Comparison of ENCODE assay signal across 7 mouse cellular contexts in the genomic region with DNA sequence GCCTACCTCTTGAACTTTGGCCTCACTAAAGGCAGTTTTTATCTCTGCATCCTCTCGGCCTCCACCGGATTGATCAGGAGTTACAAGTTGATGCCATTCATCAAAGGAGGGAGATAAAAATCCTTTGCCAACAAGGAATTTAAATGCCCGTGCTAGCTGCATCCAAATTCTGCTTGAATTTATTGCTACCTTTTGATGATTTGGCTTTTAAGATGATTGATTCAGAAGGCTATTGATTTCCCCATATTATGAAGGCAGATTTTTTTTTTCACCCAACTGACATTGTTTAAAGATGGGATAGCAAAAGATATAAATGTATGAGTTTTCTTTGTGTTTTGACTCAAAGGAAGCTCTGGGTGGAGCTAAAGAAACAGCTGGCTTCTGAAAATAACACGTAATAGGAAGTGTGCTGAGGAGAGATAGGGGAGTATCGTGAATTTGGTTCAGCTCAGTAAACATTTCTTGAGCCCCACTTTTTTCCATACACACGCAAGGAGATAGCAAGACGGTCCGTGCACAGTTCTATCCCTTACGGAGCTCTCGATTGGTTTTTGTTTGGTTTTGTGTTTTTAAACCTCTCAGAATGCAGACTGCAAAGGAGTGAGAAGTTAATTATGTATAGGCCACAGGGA. TPM values are rescaled to one million over a fixed set of nuclear protein-coding genes. Genes with fewer than 3 reads are reported as not detected.
DNase-seq lines count a peak whose midpoint lies in the region; ATAC-seq and TF ChIP-seq lines count a peak whose summit lies in the region.

No protein-coding gene starts in this region.

- H3K27me3 ChIP-seq in forebrain, embryonic 12.5 days: peaks cover 27% of the 10 kb centered on the region
- H3K27me3 ChIP-seq in limb, embryonic 13.5 days: peaks cover 27% of the 10 kb centered on the region
- no peaks in the 10 kb centered on the region for H3K27me3 ChIP-seq in neural tube, embryonic 12.5 days (replicated peaks)

- no peak overlapping the region for H3K27ac ChIP-seq in ES-E14 (ENCODE audit: insufficient read depth, low read depth, low read length, poor library complexity, severe bottlenecking)
- peak overlapping the region; percentile 79 for H3K27ac ChIP-seq in forebrain, embryonic 12.5 days
- peak overlapping the region; percentile 39; the same call in 1 of the 2 replicates for H3K27ac ChIP-seq in limb, embryonic 13.5 days
- 0 out of 2 replicates have a peak overlapping the region, but pooled peaks have one; percentile 74 for H3K27ac ChIP-seq in neural tube, embryonic 12.5 days

- peak overlapping the region; percentile 73 to 95 for H3K4me3 ChIP-seq in ES-E14 (ENCODE audit: insufficient read depth in 1 of 2, low read depth in 1 of 2, low read length in 2 of 2, poor library complexity in 1 of 2, severe bottlenecking in 1 of 2)
- peak overlapping the region; percentile 91 for H3K4me3 ChIP-seq in forebrain, embryonic 12.5 days (replicated peaks)
- H3K4me3 ChIP-seq in limb, embryonic 13.5 days: peak overlapping the region; percentile 88
- peak overlapping the region; percentile 88 for H3K4me3 ChIP-seq in neural tube, embryonic 12.5 days

- DNase-seq in CD4-positive, CD25-positive, alpha-beta regulatory T cell, adult 2 months (ENCODE audit: low read depth, low spot score): peak; percentile 69
- no peak for DNase-seq in ES-E14 (ENCODE audit: low read depth, low spot score)
- no peak for DNase-seq in right cerebral cortex, adult 2 months (ENCODE audit: low spot score in 2 of 2)
- DNase-seq in right cerebral cortex, postnatal 25 days: no peak

- WGBS in forebrain, embryonic 12.5 days: 51% methylated on average over 10 of the region's 10 CpGs
- 50% methylated on average over 10 of the region's 10 CpGs for WGBS in limb, embryonic 13.5 days
- 51% methylated on average over 10 of the region's 10 CpGs for WGBS in neural tube, embryonic 12.5 days

- no peak for ATAC-seq in forebrain, embryonic 12.5 days (ENCODE audit: low FRiP score)
- ATAC-seq in limb, embryonic 13.5 days (ENCODE audit: low FRiP score, low read depth): no peak
- no peak for ATAC-seq in neural tube, embryonic 12.5 days (ENCODE audit: low FRiP score, low read depth)

- H3K4me2 ChIP-seq in forebrain, embryonic 12.5 days: peak overlapping the region; percentile 70
- H3K4me2 ChIP-seq in limb, embryonic 13.5 days (replicated peaks): peak overlapping the region; percentile 75
- H3K4me2 ChIP-seq in neural tube, embryonic 12.5 days (replicated peaks): peak overlapping the region; percentile 75

- H3K4me1 ChIP-seq in ES-E14 (ENCODE audit: control insufficient read depth in 2 of 2, insufficient read depth in 2 of 2, low read length in 2 of 2, poor library complexity in 1 of 2): peaks cover 7 to 10% of the 10 kb centered on the region in 2 experiments; a peak in 3 of 4 replicates
- H3K4me1 ChIP-seq in forebrain, embryonic 12.5 days: peaks cover 26% of the 10 kb centered on the region
- H3K4me1 ChIP-seq in limb, embryonic 13.5 days: peaks cover 16% of the 10 kb centered on the region
- peaks cover 20% of the 10 kb centered on the region for H3K4me1 ChIP-seq in neural tube, embryonic 12.5 days

- peaks cover 18% of the 10 kb centered on the region; the same call in 1 of the 2 replicates for H3K36me3 ChIP-seq in ES-E14 (ENCODE audit: control insufficient read depth, insufficient read depth, low read length, poor library complexity, severe bottlenecking)
- peaks cover 7% of the 10 kb centered on the region; the same call in 1 of the 2 replicates for H3K36me3 ChIP-seq in forebrain, embryonic 12.5 days (replicated peaks)
- peaks cover 18% of the 10 kb centered on the region; the same call in 1 of the 2 replicates for H3K36me3 ChIP-seq in limb, embryonic 13.5 days
- H3K36me3 ChIP-seq in neural tube, embryonic 12.5 days: peaks cover 11% of the 10 kb centered on the region; the same call in 1 of the 2 replicates

- in situ Hi-C loops in ES-E14 (cut with MboI; ENCODE audit: low sequenced_read_pairs in 2 of 2, unreplicated experiment in 2 of 2): no loop called here

- peak overlapping the region; percentile 70 for H3K9ac ChIP-seq in ES-E14 (ENCODE audit: insufficient read depth, low read depth, low read length, poor library complexity, severe bottlenecking)
- peak overlapping the region; percentile 89 for H3K9ac ChIP-seq in forebrain, embryonic 12.5 days
- peak overlapping the region; percentile 91 for H3K9ac ChIP-seq in limb, embryonic 13.5 days
- H3K9ac ChIP-seq in neural tube, embryonic 12.5 days: peak overlapping the region; percentile 90

- no peaks in the 10 kb centered on the region for H3K9me3 ChIP-seq in ES-E14 (ENCODE audit: control insufficient read depth, insufficient read depth, low read depth, low read length)
- no peaks in the 10 kb centered on the region for H3K9me3 ChIP-seq in forebrain, embryonic 12.5 days
- H3K9me3 ChIP-seq in limb, embryonic 13.5 days: no peaks in the 10 kb centered on the region
- H3K9me3 ChIP-seq in neural tube, embryonic 12.5 days: no peaks in the 10 kb centered on the region

TF ChIP-seq in ES-E14, 5 proteins besides CTCF, POLR2A, EP300 and RAD21:
- TF ChIP-seq ZC3H11A (IDR thresholded peaks at IDR 0.05; ENCODE audit: borderline replicate concordance, low read depth, low read length) (no peak), ZNF384 (IDR thresholded peaks at IDR 0.05; ENCODE audit: low read depth, low read length) (no peak), HCFC1 (IDR thresholded peaks at IDR 0.05; ENCODE audit: borderline replicate concordance, insufficient read depth, low read length) (no peak), MAFK (IDR thresholded peaks at IDR 0.05; ENCODE audit: insufficient read depth, low read depth, low read length) (no peak), CHD2 (IDR thresholded peaks at IDR 0.05; ENCODE audit: low read depth, low read length) (no peak)

RNA-seq across cellular contexts. Expression of a gene that starts 1.0 kb away (rescaled TPM):
- total RNA-seq in ES-E14 (2012; rRNA removed): 50.3 and 61.0 TPM in 2 replicates
- 117 and 119 TPM in 2 replicates for polyA plus RNA-seq in forebrain, embryonic 12.5 days (2016; fragmentation: Nextera tagmentation; extraction: Ambion mirVana)
- 74.7 and 79.6 TPM in 2 replicates for polyA plus RNA-seq in limb, embryonic 13.5 days (2015; fragmentation: Nextera tagmentation; extraction: Ambion mirVana)
- polyA plus RNA-seq in neural tube, embryonic 12.5 days (2016; fragmentation: Nextera tagmentation; extraction: Ambion mirVana): 144 and 147 TPM in 2 replicates

RNA-seq across cellular contexts. Expression of a gene that starts 46.9 kb away (rescaled TPM):
- total RNA-seq in ES-E14 (2012; rRNA removed): 0.16 and 0.31 TPM in 2 replicates
- polyA plus RNA-seq in forebrain, embryonic 12.5 days (2016; fragmentation: Nextera tagmentation; extraction: Ambion mirVana): 0.09 and 0.17 TPM in 2 replicates
- not detected in 2 replicates for polyA plus RNA-seq in limb, embryonic 13.5 days (2015; fragmentation: Nextera tagmentation; extraction: Ambion mirVana)
- 0.11 TPM in 1 of 2 replicates, not detected in the other for polyA plus RNA-seq in neural tube, embryonic 12.5 days (2016; fragmentation: Nextera tagmentation; extraction: Ambion mirVana)

RNA-seq across cellular contexts. Expression of a gene that starts 55.3 kb away (rescaled TPM):
- total RNA-seq in ES-E14 (2012; rRNA removed): 0.05 and 0.13 TPM in 2 replicates
- 1.9 and 2.1 TPM in 2 replicates for polyA plus RNA-seq in forebrain, embryonic 12.5 days (2016; fragmentation: Nextera tagmentation; extraction: Ambion mirVana)
- 1.4 and 1.8 TPM in 2 replicates for polyA plus RNA-seq in limb, embryonic 13.5 days (2015; fragmentation: Nextera tagmentation; extraction: Ambion mirVana)
- 2.1 and 2.4 TPM in 2 replicates for polyA plus RNA-seq in neural tube, embryonic 12.5 days (2016; fragmentation: Nextera tagmentation; extraction: Ambion mirVana)
